Mouse (Mus musculus): ENCODE data around the gene Itpripl1. TPM values are rescaled to one million over a fixed set of nuclear protein-coding genes. Genes with fewer than 3 reads are reported as not detected.

Gene Itpripl1
- total and polyA plus RNA-seq, 2 experiments from 2014 or later, result 7.0 to 11.2 TPM

GRCm38 (mm10) chr2:127145699-127146098 lies 2.5 kb upstream of the Itpripl1 start:
- H3K27me3 ChIP-seq (ENCODE audit: insufficient read depth, low read length), result no peaks in the 10 kb centered on the region
- H3K27ac ChIP-seq (ENCODE audit: low read depth, low read length), result no peak overlapping the region
- no peak for TF ChIP-seq CTCF (IDR thresholded peaks at IDR 0.05)
- ATAC-seq (ENCODE audit: low FRiP score) (no peak), DNase-seq (ENCODE audit: low spot score) (no peak)
- WGBS, result 83% methylated on average over 3 of the region's 3 CpGs
- H3K9ac ChIP-seq (replicated peaks; ENCODE audit: low read length, poor library complexity, severe bottlenecking), result no peak overlapping the region
- H3K36me3 ChIP-seq (ENCODE audit: insufficient read depth, low read length), result no peaks in the 10 kb centered on the region
- H3K9me3 ChIP-seq (ENCODE audit: low read length), result no peaks in the 10 kb centered on the region
- H3K4me2 ChIP-seq (ENCODE audit: low read depth, low read length, poor library complexity, severe bottlenecking), result no peak overlapping the region
- H3K4me3 ChIP-seq (ENCODE audit: low read depth, low read length), result no peak overlapping the region
- H3K4me1 ChIP-seq (ENCODE audit: insufficient read depth, low read length), result no peaks in the 10 kb centered on the region

- ATAC-seq (ENCODE audit: low FRiP score), result no peak
Observed at GRCm38 (mm10) chr2:127142577-127143157, 575 bp downstream of the Itpripl1 start.

GRCm38 (mm10) chr2:127142031-127142430 lies 1.2 kb downstream of the Itpripl1 start:
- Histone ChIP-seq H3K27ac (ENCODE audit: low read depth, low read length) (no peak overlapping the region), H3K4me1 (ENCODE audit: insufficient read depth, low read length) (no peaks in the 10 kb centered on the region), H3K27me3 (ENCODE audit: insufficient read depth, low read length) (no peaks in the 10 kb centered on the region), H3K9ac (replicated peaks; ENCODE audit: low read length, poor library complexity, severe bottlenecking) (no peak overlapping the region), H3K4me3 (ENCODE audit: low read depth, low read length) (no peak overlapping the region), H3K9me3 (ENCODE audit: low read length) (no peaks in the 10 kb centered on the region), H3K36me3 (ENCODE audit: insufficient read depth, low read length) (no peaks in the 10 kb centered on the region), H3K4me2 (ENCODE audit: low read depth, low read length, poor library complexity, severe bottlenecking) (peak overlapping the region; percentile 98; the same call in 1 of the 2 replicates)
- 90% methylated on average over 10 of the region's 10 CpGs for WGBS
- no peak for ATAC-seq (ENCODE audit: low FRiP score)
- TF ChIP-seq CTCF (IDR thresholded peaks at IDR 0.05), result no peak
- DNase-seq (ENCODE audit: low spot score), result no peak

More at GRCm38 (mm10) chr2:127142577-127143157, 575 bp downstream of the Itpripl1 start:
- H3K27me3 ChIP-seq (ENCODE audit: insufficient read depth, low read length), result no peaks in the 10 kb centered on the region
- TF ChIP-seq CTCF (IDR thresholded peaks at IDR 0.05), result no peak
- H3K9ac ChIP-seq (replicated peaks; ENCODE audit: low read length, poor library complexity, severe bottlenecking), result peak overlapping the region; percentile 70; the same call in 1 of the 2 replicates
- peak overlapping the region; percentile 58 for H3K4me3 ChIP-seq (ENCODE audit: low read depth, low read length)
- 15% methylated on average over 6 of the region's 6 CpGs for WGBS
- H3K27ac ChIP-seq (ENCODE audit: low read depth, low read length), result no peak overlapping the region
- H3K36me3 ChIP-seq (ENCODE audit: insufficient read depth, low read length), result no peaks in the 10 kb centered on the region
- no peaks in the 10 kb centered on the region for H3K9me3 ChIP-seq (ENCODE audit: low read length)
- DNase-seq (ENCODE audit: low spot score), result no peak
- peak overlapping the region; percentile 98 for H3K4me2 ChIP-seq (ENCODE audit: low read depth, low read length, poor library complexity, severe bottlenecking)
- no peaks in the 10 kb centered on the region for H3K4me1 ChIP-seq (ENCODE audit: insufficient read depth, low read length)

- Histone ChIP-seq H3K4me3 (ENCODE audit: low read depth, low read length) (no peak overlapping the region), H3K27me3 (ENCODE audit: insufficient read depth, low read length) (no peaks in the 10 kb centered on the region), H3K9me3 (ENCODE audit: low read length) (no peaks in the 10 kb centered on the region), H3K4me2 (ENCODE audit: low read depth, low read length, poor library complexity, severe bottlenecking) (no peak overlapping the region), H3K9ac (replicated peaks; ENCODE audit: low read length, poor library complexity, severe bottlenecking) (no peak overlapping the region), H3K27ac (ENCODE audit: low read depth, low read length) (no peak overlapping the region), H3K36me3 (ENCODE audit: insufficient read depth, low read length) (no peaks in the 10 kb centered on the region), H3K4me1 (ENCODE audit: insufficient read depth, low read length) (no peaks in the 10 kb centered on the region)
- ATAC-seq (ENCODE audit: low FRiP score) (no peak), DNase-seq (ENCODE audit: low spot score) (no peak)
- WGBS, result 95% methylated on average over 7 of the region's 7 CpGs
- no peak for TF ChIP-seq CTCF (IDR thresholded peaks at IDR 0.05)
Observed at GRCm38 (mm10) chr2:127140011-127140410, 3.2 kb downstream of the Itpripl1 start.

GRCm38 (mm10) chr2:127139605-127140004 lies 3.6 kb downstream of the Itpripl1 start:
- no peaks in the 10 kb centered on the region for H3K9me3 ChIP-seq (ENCODE audit: low read length)
- H3K4me3 ChIP-seq (ENCODE audit: low read depth, low read length), result no peak overlapping the region
- H3K4me2 ChIP-seq (ENCODE audit: low read depth, low read length, poor library complexity, severe bottlenecking), result no peak overlapping the region
- H3K9ac ChIP-seq (replicated peaks; ENCODE audit: low read length, poor library complexity, severe bottlenecking), result no peak overlapping the region
- 97% methylated on average over 1 of the region's 1 CpGs for WGBS
- ATAC-seq (ENCODE audit: low FRiP score) (no peak), DNase-seq (ENCODE audit: low spot score) (no peak)
- H3K27ac ChIP-seq (ENCODE audit: low read depth, low read length), result no peak overlapping the region
- peak; percentile 22 for TF ChIP-seq CTCF (IDR thresholded peaks at IDR 0.05)
- H3K4me1 ChIP-seq (ENCODE audit: insufficient read depth, low read length), result no peaks in the 10 kb centered on the region
- no peaks in the 10 kb centered on the region for H3K27me3 ChIP-seq (ENCODE audit: insufficient read depth, low read length)
- H3K36me3 ChIP-seq (ENCODE audit: insufficient read depth, low read length), result no peaks in the 10 kb centered on the region

GRCm38 (mm10) chr2:127139094-127139493 lies 4.1 kb downstream of the Itpripl1 start:
- WGBS, result 93% methylated on average over 8 of the region's 8 CpGs
- no peak overlapping the region for H3K27ac ChIP-seq (ENCODE audit: low read depth, low read length)
- H3K9ac ChIP-seq (replicated peaks; ENCODE audit: low read length, poor library complexity, severe bottlenecking), result no peak overlapping the region
- no peak for DNase-seq (ENCODE audit: low spot score)
- H3K4me1 ChIP-seq (ENCODE audit: insufficient read depth, low read length), result no peaks in the 10 kb centered on the region
- ATAC-seq (ENCODE audit: low FRiP score), result no peak
- H3K4me3 ChIP-seq (ENCODE audit: low read depth, low read length), result no peak overlapping the region
- H3K36me3 ChIP-seq (ENCODE audit: insufficient read depth, low read length), result no peaks in the 10 kb centered on the region
- TF ChIP-seq CTCF (IDR thresholded peaks at IDR 0.05), result no peak
- no peaks in the 10 kb centered on the region for H3K27me3 ChIP-seq (ENCODE audit: insufficient read depth, low read length)
- no peaks in the 10 kb centered on the region for H3K9me3 ChIP-seq (ENCODE audit: low read length)
- H3K4me2 ChIP-seq (ENCODE audit: low read depth, low read length, poor library complexity, severe bottlenecking), result no peak overlapping the region
